Mouse (Mus musculus) C2C12 (cell line): ENCODE data around the gene Lsm14b.

Source experiments
- CEBPB ChIP-seq: IDR thresholded peaks from one replicate; pipeline ENCODE4 v1.6.1; 2011; ENCODE audit warnings: low read depth, mild to moderate bottlenecking, control low read depth, moderate library complexity
- CTCF ChIP-seq: IDR thresholded peaks from one replicate; pipeline ENCODE4 v1.5.1; 2011; ENCODE audit not compliant: control insufficient read depth, insufficient read depth, insufficient read length
- MYOD1 ChIP-seq: IDR thresholded peaks from one replicate; pipeline ENCODE4 v1.6.1; 2011; ENCODE audit warnings: low read depth; ENCODE audit not compliant: control insufficient read depth, insufficient read length
- USF1 ChIP-seq: IDR thresholded peaks from one replicate; pipeline ENCODE4 v1.6.1; 2011; ENCODE audit warnings: low read depth, mild to moderate bottlenecking, control low read depth, moderate library complexity

- TF ChIP-seq CTCF (no peak), MYOD1 (no peak), USF1 (no peak), CEBPB (no peak)
Observed at GRCm38 (mm10) chr2:180053001-180053400, 28.2 kb downstream of the Lsm14b start.
